Mouse (Mus musculus): Measurements from ENCODE around the gene Daam1. TPM values are rescaled to one million over a fixed set of nuclear protein-coding genes. Genes with fewer than 3 reads are reported as not detected.
"Not testable (repeated sequence)": the region's sequence is repeated elsewhere in the genome, so short reads cannot be mapped to it uniquely, and the experiment has no call there.

Gene Daam1
- total RNA-seq, 2 experiments from 2014 or later: 21.8 to 26.7 TPM

GRCm38 (mm10) chr12:71834041-71834440 lies 3.2 kb downstream of the Daam1 start:
- DNase-seq: no peak

- no peak for DNase-seq
Measured at GRCm38 (mm10) chr12:71835966-71836668, 5.2 kb downstream of the Daam1 start.

GRCm38 (mm10) chr12:71836776-71837175 lies 5.9 kb downstream of the Daam1 start:
- peak; percentile 57 for DNase-seq

GRCm38 (mm10) chr12:71837576-71837975 lies 6.7 kb downstream of the Daam1 start:
- DNase-seq: no peak

- DNase-seq: no peak
Measured at GRCm38 (mm10) chr12:71838230-71838629, 7.4 kb downstream of the Daam1 start.

GRCm38 (mm10) chr12:71839653-71840052 lies 8.8 kb downstream of the Daam1 start:
- DNase-seq: no peak

- no peak for DNase-seq
Measured at GRCm38 (mm10) chr12:71840430-71841186, 9.7 kb downstream of the Daam1 start.

GRCm38 (mm10) chr12:71842006-71842405 lies 11.1 kb downstream of the Daam1 start:
- peak; percentile 35 for DNase-seq

- no peak for DNase-seq
Measured at GRCm38 (mm10) chr12:71842588-71842987, 11.7 kb downstream of the Daam1 start.

GRCm38 (mm10) chr12:71845486-71845885 lies 14.6 kb downstream of the Daam1 start:
- DNase-seq: no peak

GRCm38 (mm10) chr12:71846416-71846815 lies 15.5 kb downstream of the Daam1 start:
- DNase-seq: not testable (repeated sequence)

- DNase-seq: not testable (repeated sequence)
Measured at GRCm38 (mm10) chr12:71847024-71847423, 16.1 kb downstream of the Daam1 start.

- no peak for DNase-seq
Measured at GRCm38 (mm10) chr12:71847617-71848016, 16.7 kb downstream of the Daam1 start.

- DNase-seq: no peak
Measured at GRCm38 (mm10) chr12:71848037-71848776, 17.3 kb downstream of the Daam1 start.

GRCm38 (mm10) chr12:71849051-71849450 lies 18.2 kb downstream of the Daam1 start:
- DNase-seq: no peak

- no peak for DNase-seq
Measured at GRCm38 (mm10) chr12:71850135-71850534, 19.3 kb downstream of the Daam1 start.

GRCm38 (mm10) chr12:71852678-71853077 lies 21.8 kb downstream of the Daam1 start:
- no peak for DNase-seq

GRCm38 (mm10) chr12:71853694-71854093 lies 22.8 kb downstream of the Daam1 start:
- DNase-seq: no peak

GRCm38 (mm10) chr12:71854191-71854590 lies 23.3 kb downstream of the Daam1 start:
- DNase-seq: no peak

GRCm38 (mm10) chr12:71855730-71856479 lies 25.0 kb downstream of the Daam1 start:
- peak; percentile 71 for DNase-seq

GRCm38 (mm10) chr12:71856480-71856754 lies 25.5 kb downstream of the Daam1 start:
- no peak for DNase-seq

GRCm38 (mm10) chr12:71859096-71859495 lies 28.2 kb downstream of the Daam1 start:
- DNase-seq: no peak
